Mouse (Mus musculus) neural tube, embryonic 14.5 days (tissue): ENCODE data around the gene Acbd7. TPM values are rescaled to one million over a fixed set of nuclear protein-coding genes. Genes with fewer than 3 reads are reported as not detected.

ENCODE experiments used
- ATAC-seq: fragments of 200-750 bp; cut with Nextera tagmentation; 2 replicates; pipeline ENCODE4 v1.8.0; 2017; ENCODE audit warnings: low read depth, mild to moderate bottlenecking, moderate TSS enrichment, moderate library complexity
- H3K27ac ChIP-seq: fragments of 300-500 bp; sonication (generic); 2 replicates; pipeline ENCODE4 v1.5.1; 2014; ENCODE audit warnings: low read depth, mild to moderate bottlenecking, control low read depth, low read length, moderate library complexity, mixed read lengths
- H3K27me3 ChIP-seq: fragments of 300-500 bp; sonication (generic); 2 replicates; pipeline ENCODE4 v1.6.1; 2014; ENCODE audit warnings: low read length; ENCODE audit not compliant: control insufficient read depth, insufficient read depth
- H3K36me3 ChIP-seq: fragments of 300-500 bp; sonication (generic); 2 replicates; pipeline ENCODE4 v1.6.1; 2014; ENCODE audit warnings: low read length, mixed read lengths; ENCODE audit not compliant: control insufficient read depth, insufficient read depth
- H3K4me1 ChIP-seq: fragments of 300-500 bp; sonication (generic); 2 replicates; pipeline ENCODE4 v1.6.1; 2014; ENCODE audit warnings: low read length; ENCODE audit not compliant: control insufficient read depth, insufficient read depth
- H3K4me2 ChIP-seq: fragments of 300-500 bp; sonication (generic); 2 replicates; pipeline ENCODE4 v1.6.1; 2014; ENCODE audit warnings: mild to moderate bottlenecking, low read depth, low read length, control low read depth
- H3K4me3 ChIP-seq: fragments of 300-500 bp; sonication (generic); 2 replicates; pipeline ENCODE4 v1.5.1; 2014; ENCODE audit warnings: low read depth, low read length, control low read depth, mixed read lengths
- H3K9ac ChIP-seq: fragments of 300-500 bp; sonication (generic); replicated peaks from 2 replicates; pipeline ENCODE4 v1.6.1; 2014; ENCODE audit warnings: low read depth, mild to moderate bottlenecking, control low read depth, low read length, mixed read lengths
- H3K9me3 ChIP-seq: fragments of 300-500 bp; sonication (generic); 2 replicates; pipeline ENCODE4 v1.6.1; 2016; ENCODE audit warnings: low read length; ENCODE audit not compliant: control insufficient read depth
- WGBS: fragments of 180-500 bp; shearing (Covaris S2); extraction: QIAGEN DNeasy Blood & Tissue Kit; methylation state at CpG from one replicate; pipeline ENCODE4 v1.1.7; 2014; 5-methylcytosine and 5-hydroxymethylcytosine counted together
- polyA plus RNA-seq: library from polyadenylated mRNA; unstranded; fragments of >200 nt; fragmentation: Nextera tagmentation; extraction: Ambion mirVana; gene quantifications from 2 replicates; pipeline ENCODE4 v1.2.1, GENCODE M21; 2014

The Acbd7 gene
- polyA plus RNA-seq, 1 experiment from 2014 or later: 5.4 TPM

- 74% methylated on average over 3 of the region's 3 CpGs for WGBS
Measured at GRCm38 (mm10) chr2:3356311-3356710, 20.3 kb downstream of the Acbd7 start.

GRCm38 (mm10) chr2:3357887-3358286, 21.9 kb downstream of the Acbd7 start:
- Histone ChIP-seq H3K4me1 (no peaks in the 10 kb centered on the region), H3K27me3 (no peaks in the 10 kb centered on the region), H3K9ac (no peak overlapping the region), H3K9me3 (no peaks in the 10 kb centered on the region), H3K27ac (no peak overlapping the region), H3K36me3 (no peaks in the 10 kb centered on the region), H3K4me2 (no peak overlapping the region), H3K4me3 (no peak overlapping the region)
- WGBS: 79% methylated on average over 3 of the region's 3 CpGs
- ATAC-seq: no peak

More at GRCm38 (mm10) chr2:3356311-3356710, 20.3 kb downstream of the Acbd7 start:
- no peak overlapping the region for H3K4me2 ChIP-seq
- no peak overlapping the region for H3K9ac ChIP-seq
- no peak overlapping the region for H3K27ac ChIP-seq
- H3K4me1 ChIP-seq: no peaks in the 10 kb centered on the region
- no peak overlapping the region for H3K4me3 ChIP-seq
- no peaks in the 10 kb centered on the region for H3K36me3 ChIP-seq
- H3K9me3 ChIP-seq: no peaks in the 10 kb centered on the region
- no peak for ATAC-seq
- no peaks in the 10 kb centered on the region for H3K27me3 ChIP-seq

GRCm38 (mm10) chr2:3361067-3361466, 25.1 kb downstream of the Acbd7 start:
- no peak overlapping the region for H3K4me2 ChIP-seq
- no peak overlapping the region for H3K27ac ChIP-seq
- no peaks in the 10 kb centered on the region for H3K9me3 ChIP-seq
- H3K9ac ChIP-seq: no peak overlapping the region
- no peak for ATAC-seq
- H3K36me3 ChIP-seq: no peaks in the 10 kb centered on the region
- H3K27me3 ChIP-seq: no peaks in the 10 kb centered on the region
- no peaks in the 10 kb centered on the region for H3K4me1 ChIP-seq
- H3K4me3 ChIP-seq: no peak overlapping the region
- 80% methylated on average over 3 of the region's 3 CpGs for WGBS

- no peak overlapping the region for H3K4me3 ChIP-seq
- no peaks in the 10 kb centered on the region for H3K36me3 ChIP-seq
- no peak overlapping the region for H3K9ac ChIP-seq
- H3K9me3 ChIP-seq: no peaks in the 10 kb centered on the region
- no peaks in the 10 kb centered on the region for H3K27me3 ChIP-seq
- no peak overlapping the region for H3K27ac ChIP-seq
- no peak for ATAC-seq
- H3K4me1 ChIP-seq: no peaks in the 10 kb centered on the region
- H3K4me2 ChIP-seq: no peak overlapping the region
- WGBS: 74% methylated on average over 4 of the region's 4 CpGs
Measured at GRCm38 (mm10) chr2:3365127-3365526, 29.2 kb downstream of the Acbd7 start.

- no peak for ATAC-seq
- no peak overlapping the region for H3K27ac ChIP-seq
Measured at GRCm38 (mm10) chr2:3387105-3387860, 51.3 kb downstream of the Acbd7 start.

More at GRCm38 (mm10) chr2:3387105-3387860, 51.3 kb downstream of the Acbd7 start:
- Histone ChIP-seq H3K36me3 (no peaks in the 10 kb centered on the region), H3K4me3 (no peak overlapping the region), H3K9ac (no peak overlapping the region), H3K9me3 (no peaks in the 10 kb centered on the region), H3K27me3 (no peaks in the 10 kb centered on the region), H3K4me2 (no peak overlapping the region), H3K4me1 (no peaks in the 10 kb centered on the region)
- 82% methylated on average over 6 of the region's 6 CpGs for WGBS

Other genes starting within 250 kb of the Acbd7 start
- 44.5 and 60.4 TPM in 2 replicates for gene Fam171a1, start 221.9 kb upstream of the Acbd7 start, polyA plus RNA-seq
- gene Nmt2, start 52.0 kb upstream of the Acbd7 start, polyA plus RNA-seq: 99.2 and 114 TPM in 2 replicates
- gene Rpp38, start 3.5 kb upstream of the Acbd7 start, polyA plus RNA-seq: 13.9 and 16.3 TPM in 2 replicates
- not detected in 2 replicates for gene Olah, start 61.0 kb downstream of the Acbd7 start, polyA plus RNA-seq
- 2.8 and 4.3 TPM in 2 replicates for gene Meig1, start 86.5 kb downstream of the Acbd7 start, polyA plus RNA-seq
- 8.7 and 9.8 TPM in 2 replicates for gene Dclre1c, start 88.0 kb downstream of the Acbd7 start, polyA plus RNA-seq
- gene Suv39h2, start 138.9 kb downstream of the Acbd7 start, polyA plus RNA-seq: 7.8 and 10.1 TPM in 2 replicates
- gene Gm45902, start 176.6 kb downstream of the Acbd7 start, polyA plus RNA-seq: 7.5 and 8.8 TPM in 2 replicates
- 63.8 and 66.5 TPM in 2 replicates for gene Hspa14, start 176.6 kb downstream of the Acbd7 start, polyA plus RNA-seq
- 0.11 and 0.12 TPM in 2 replicates for gene Cdnf, start 176.9 kb downstream of the Acbd7 start, polyA plus RNA-seq
- 34.4 and 40.0 TPM in 2 replicates for gene Fam107b, start 234.3 kb downstream of the Acbd7 start, polyA plus RNA-seq